Mouse (Mus musculus) kidney, adult 2 months (tissue): Measurements from ENCODE around the gene Tmem245.

Source experiments
- CTCF ChIP-seq: fragments of 200-500 bp; conservative IDR thresholded peaks from 2 replicates; pipeline ENCODE4 v1.5.1; 2011; ENCODE audit warnings: low read depth, mild to moderate bottlenecking, control low read depth, low read length, moderate library complexity, mixed read lengths; ENCODE audit not compliant: insufficient read depth, insufficient read length
- POLR2A ChIP-seq: fragments of 200-500 bp; IDR thresholded peaks from one replicate; pipeline ENCODE4 v1.6.1; 2011; ENCODE audit warnings: low read depth, low read length, control low read depth

GRCm38 (mm10) chr4:56865971-56866370, 81.3 kb downstream of the Tmem245 start:
- no peak for TF ChIP-seq CTCF
- TF ChIP-seq POLR2A: no peak
